Mouse (Mus musculus): ENCODE results near the gene Mxra8. TPM values are rescaled to one million over a fixed set of nuclear protein-coding genes. Genes with fewer than 3 reads are reported as not detected.

The Mxra8 gene
- polyA plus RNA-seq, 1 experiment, result 38.0 TPM

DNA sequence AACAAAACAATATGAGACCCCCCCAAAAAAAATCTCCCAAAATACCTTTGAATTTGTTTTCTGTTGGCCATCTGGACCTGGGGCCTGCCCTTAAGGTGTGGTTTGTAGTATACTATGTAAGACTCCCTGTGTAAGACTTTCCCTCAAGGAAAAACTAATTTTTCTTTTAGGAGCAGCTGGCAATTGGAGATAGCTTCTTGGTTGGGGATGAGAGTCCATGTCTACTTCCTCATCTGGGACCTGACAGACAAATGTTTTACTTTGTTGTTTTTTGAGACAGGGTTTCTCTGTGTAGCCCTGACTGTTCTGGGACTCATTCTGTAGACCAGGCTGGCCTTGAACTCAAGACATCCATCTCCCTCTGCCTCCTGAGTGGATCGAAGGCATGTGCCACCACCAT is 37.4 kb upstream of the Mxra8 start:
- peaks cover 38% of the 10 kb centered on the region for H3K79me2 ChIP-seq (ENCODE audit: control insufficient read depth, insufficient read depth)
- H3K36me3 ChIP-seq (ENCODE audit: control insufficient read depth, insufficient read depth), result peaks cover 16% of the 10 kb centered on the region
- no peak overlapping the region for H3ac ChIP-seq (ENCODE audit: control insufficient read depth, insufficient read length, low read depth)
- TF ChIP-seq MAX (IDR thresholded peaks at IDR 0.05) (no peak), MYOD1 (IDR thresholded peaks at IDR 0.05; ENCODE audit: control insufficient read depth, insufficient read length, low read depth) (no peak), CTCF (IDR thresholded peaks at IDR 0.05; ENCODE audit: control insufficient read depth, insufficient read depth, insufficient read length) (no peak), FOSL1 (IDR thresholded peaks at IDR 0.05; ENCODE audit: insufficient read depth, low read length, poor library complexity, severe bottlenecking) (no peak), MYOG (IDR thresholded peaks at IDR 0.05; ENCODE audit: control insufficient read depth, extremely low read depth, insufficient read length) (no peak), CEBPB (IDR thresholded peaks at IDR 0.05; ENCODE audit: low read depth) (no peak), USF1 (IDR thresholded peaks at IDR 0.05; ENCODE audit: low read depth) (no peak)
- peaks cover 31% of the 10 kb centered on the region for H3K79me3 ChIP-seq (ENCODE audit: low read depth)
- H3K4me3 ChIP-seq (ENCODE audit: insufficient read depth, poor library complexity, severe bottlenecking), result no peak overlapping the region
- no peaks in the 10 kb centered on the region for H3K27me3 ChIP-seq (ENCODE audit: control insufficient read depth, insufficient read depth, insufficient read length)

DNA sequence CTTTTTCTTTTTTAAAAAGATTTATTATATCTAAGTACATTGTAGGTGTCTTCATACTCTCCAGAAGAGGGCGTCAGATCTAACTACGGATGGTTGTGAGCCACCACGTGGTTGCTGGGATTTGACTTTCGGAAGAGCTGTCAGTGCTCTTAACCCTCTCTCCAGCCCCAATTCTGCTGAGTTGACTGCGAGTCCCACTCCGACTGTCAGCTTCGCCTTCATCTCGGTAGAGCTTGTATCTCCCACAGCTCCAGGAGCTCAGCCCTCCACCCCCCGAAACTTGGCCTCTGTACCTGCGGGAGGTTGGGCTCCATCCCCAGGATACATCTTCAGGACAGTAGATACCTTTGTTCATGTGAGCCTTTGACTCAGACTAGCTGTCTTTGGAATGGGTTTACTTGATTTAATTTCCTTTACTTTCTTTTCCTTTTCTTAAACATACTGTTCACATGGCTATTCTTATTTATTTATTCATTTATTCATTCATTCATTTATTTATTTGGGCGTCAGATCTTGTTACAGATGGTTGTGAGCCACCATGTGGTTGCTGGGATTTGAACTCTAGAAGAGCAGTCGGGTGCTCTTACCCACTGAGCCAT is 36.6 kb upstream of the Mxra8 start, which contains the start of gene Mrpl20:
Gene Mrpl20, plus strand, starts transcription at position 138 of the 599 bp plus-strand sequence.
- Histone ChIP-seq H3K79me3 (ENCODE audit: low read depth) (peaks cover 33% of the 10 kb centered on the region), H3K4me3 (ENCODE audit: insufficient read depth, poor library complexity, severe bottlenecking) (peak within 1 kb of the TSS; percentile 89), H3K27me3 (ENCODE audit: control insufficient read depth, insufficient read depth, insufficient read length) (no peaks in the 10 kb centered on the region), H3K79me2 (ENCODE audit: control insufficient read depth, insufficient read depth) (peaks cover 44% of the 10 kb centered on the region), H3ac (ENCODE audit: control insufficient read depth, insufficient read length, low read depth) (peak within 1 kb of the TSS; percentile 98), H3K36me3 (ENCODE audit: control insufficient read depth, insufficient read depth) (peaks cover 19% of the 10 kb centered on the region)
- TF ChIP-seq CTCF (IDR thresholded peaks at IDR 0.05; ENCODE audit: control insufficient read depth, insufficient read depth, insufficient read length) (no peak), MAX (IDR thresholded peaks at IDR 0.05) (no peak)

DNA sequence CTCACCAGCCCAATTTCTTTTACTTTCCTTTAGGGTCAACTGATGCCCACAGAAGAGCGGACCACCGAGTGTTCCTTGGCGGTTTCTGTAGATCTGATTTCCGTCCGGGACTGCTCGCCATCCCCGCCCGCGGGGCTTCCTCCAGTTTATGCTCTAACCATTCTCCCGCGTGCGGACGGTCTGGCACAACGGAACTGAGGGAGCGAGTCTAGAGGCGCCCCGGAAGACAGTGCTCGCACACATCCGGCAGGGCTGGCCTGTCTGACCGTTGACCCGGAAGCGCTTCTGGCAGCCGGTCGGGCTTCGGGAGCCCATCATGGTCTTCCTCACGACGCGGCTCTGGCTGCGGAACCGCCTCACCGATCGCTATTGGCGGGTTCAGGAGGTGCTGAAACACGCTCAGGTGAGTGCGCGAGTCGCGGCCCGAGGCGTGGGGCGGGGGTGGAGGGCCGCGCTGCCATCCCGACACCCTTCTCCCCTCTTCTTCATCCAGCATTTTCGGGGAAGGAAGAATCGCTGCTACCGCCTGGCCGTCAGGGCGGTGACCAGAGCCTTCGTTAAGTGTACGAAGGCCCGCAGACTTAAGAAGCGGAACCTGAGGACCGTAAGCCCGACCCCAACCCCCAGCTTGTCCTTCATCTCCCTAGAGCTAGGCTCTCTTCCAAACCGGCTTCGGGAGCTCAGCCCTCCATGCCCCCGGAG is 36.0 kb upstream of the Mxra8 start:
- Histone ChIP-seq H3K36me3 (ENCODE audit: control insufficient read depth, insufficient read depth) (peaks cover 26% of the 10 kb centered on the region), H3K79me3 (ENCODE audit: low read depth) (peaks cover 33% of the 10 kb centered on the region), H3K27me3 (ENCODE audit: control insufficient read depth, insufficient read depth, insufficient read length) (no peaks in the 10 kb centered on the region), H3K79me2 (ENCODE audit: control insufficient read depth, insufficient read depth) (peaks cover 50% of the 10 kb centered on the region), H3K4me3 (ENCODE audit: insufficient read depth, poor library complexity, severe bottlenecking) (peak overlapping the region; percentile 89), H3ac (ENCODE audit: control insufficient read depth, insufficient read length, low read depth) (peak overlapping the region; percentile 98)
- TF ChIP-seq MYOG (IDR thresholded peaks at IDR 0.05; ENCODE audit: control insufficient read depth, extremely low read depth, insufficient read length) (no peak), MAX (IDR thresholded peaks at IDR 0.05) (peak; percentile 60), CTCF (IDR thresholded peaks at IDR 0.05; ENCODE audit: control insufficient read depth, insufficient read depth, insufficient read length) (no peak)

DNA sequence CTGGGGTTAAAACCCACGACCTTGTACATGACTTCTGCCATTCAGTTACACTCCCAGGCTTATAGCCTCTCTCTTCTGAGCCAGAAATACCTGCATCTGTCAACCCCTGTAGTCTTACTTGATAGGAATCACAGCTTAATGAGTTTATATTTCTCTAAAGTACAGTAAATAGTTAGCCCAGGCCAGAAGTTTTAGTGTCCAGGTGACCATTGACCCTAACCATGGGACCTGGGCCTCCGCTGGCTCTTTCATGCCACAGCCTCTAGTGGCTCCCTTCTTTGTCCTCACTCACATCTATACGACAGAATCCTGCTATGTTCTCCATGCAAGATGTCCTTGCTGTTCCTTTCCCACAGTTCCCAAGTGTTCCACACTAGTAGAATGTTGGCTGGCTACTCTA is 31.6 kb upstream of the Mxra8 start:
- H3K27me3 ChIP-seq (ENCODE audit: control insufficient read depth, insufficient read depth, insufficient read length), result no peaks in the 10 kb centered on the region
- no peak overlapping the region for H3ac ChIP-seq (ENCODE audit: control insufficient read depth, insufficient read length, low read depth)
- H3K4me3 ChIP-seq (ENCODE audit: insufficient read depth, poor library complexity, severe bottlenecking), result no peak overlapping the region
- peaks cover 55% of the 10 kb centered on the region for H3K36me3 ChIP-seq (ENCODE audit: control insufficient read depth, insufficient read depth)
- TF ChIP-seq MYOD1 (IDR thresholded peaks at IDR 0.05; ENCODE audit: control insufficient read depth, insufficient read length, low read depth) (no peak), USF1 (IDR thresholded peaks at IDR 0.05; ENCODE audit: low read depth) (no peak), MYOG (IDR thresholded peaks at IDR 0.05; ENCODE audit: control insufficient read depth, extremely low read depth, insufficient read length) (no peak), MAX (IDR thresholded peaks at IDR 0.05) (no peak)
- peaks cover 67% of the 10 kb centered on the region for H3K79me2 ChIP-seq (ENCODE audit: control insufficient read depth, insufficient read depth)
- H3K79me3 ChIP-seq (ENCODE audit: low read depth), result peaks cover 36% of the 10 kb centered on the region

DNA sequence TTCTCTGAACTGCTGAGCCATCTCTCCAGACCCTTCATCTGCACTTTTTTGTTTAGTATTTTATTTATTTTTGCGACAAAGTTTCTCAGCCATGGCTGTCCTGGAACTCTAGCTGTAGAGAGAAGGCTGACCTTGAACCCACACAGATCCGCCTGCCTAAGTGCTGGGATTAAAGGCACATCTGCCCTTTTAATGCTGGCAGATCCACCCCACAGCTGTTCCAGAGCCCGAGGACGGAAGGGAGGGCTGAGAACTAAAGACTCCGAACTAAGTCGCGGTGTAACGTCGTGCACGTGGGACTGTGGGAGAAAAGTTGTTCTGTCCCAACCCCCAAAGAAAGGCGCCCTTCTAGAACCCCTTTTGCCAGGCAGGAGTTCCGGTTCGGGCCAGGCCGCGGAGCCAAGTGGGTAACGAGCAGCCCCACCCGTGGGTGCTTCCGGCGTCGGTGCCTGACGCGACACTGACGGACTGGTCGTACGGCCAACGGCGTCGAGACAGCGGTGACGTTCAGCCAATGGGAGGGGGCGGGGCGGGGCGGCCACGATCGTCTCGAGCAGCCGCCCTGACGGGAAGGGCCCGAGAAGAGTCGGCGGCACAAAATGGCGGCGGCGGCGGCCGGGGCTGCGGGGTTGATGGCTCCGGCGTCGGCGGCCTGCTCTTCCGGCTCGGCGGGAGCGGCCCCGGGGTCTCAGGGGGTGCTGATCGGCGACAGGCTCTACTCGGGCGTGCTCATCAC is 27.4 kb upstream of the Mxra8 start, which contains the start of gene Ccnl2:
Gene Ccnl2, plus strand, starts transcription at position 561 of the 736 bp plus-strand sequence.
- Histone ChIP-seq H3K79me3 (ENCODE audit: low read depth) (peaks cover 42% of the 10 kb centered on the region), H3ac (ENCODE audit: control insufficient read depth, insufficient read length, low read depth) (peak within 1 kb of the TSS; percentile 99), H3K79me2 (ENCODE audit: control insufficient read depth, insufficient read depth) (peaks cover 72% of the 10 kb centered on the region), H3K4me3 (ENCODE audit: insufficient read depth, poor library complexity, severe bottlenecking) (peak within 1 kb of the TSS; percentile 55), H3K36me3 (ENCODE audit: control insufficient read depth, insufficient read depth) (peaks cover 69% of the 10 kb centered on the region), H3K27me3 (ENCODE audit: control insufficient read depth, insufficient read depth, insufficient read length) (no peaks in the 10 kb centered on the region)
- TF ChIP-seq FOSL1 (IDR thresholded peaks at IDR 0.05; ENCODE audit: insufficient read depth, low read length, poor library complexity, severe bottlenecking) (no peak), MAX (IDR thresholded peaks at IDR 0.05) (peak; percentile 88)

DNA sequence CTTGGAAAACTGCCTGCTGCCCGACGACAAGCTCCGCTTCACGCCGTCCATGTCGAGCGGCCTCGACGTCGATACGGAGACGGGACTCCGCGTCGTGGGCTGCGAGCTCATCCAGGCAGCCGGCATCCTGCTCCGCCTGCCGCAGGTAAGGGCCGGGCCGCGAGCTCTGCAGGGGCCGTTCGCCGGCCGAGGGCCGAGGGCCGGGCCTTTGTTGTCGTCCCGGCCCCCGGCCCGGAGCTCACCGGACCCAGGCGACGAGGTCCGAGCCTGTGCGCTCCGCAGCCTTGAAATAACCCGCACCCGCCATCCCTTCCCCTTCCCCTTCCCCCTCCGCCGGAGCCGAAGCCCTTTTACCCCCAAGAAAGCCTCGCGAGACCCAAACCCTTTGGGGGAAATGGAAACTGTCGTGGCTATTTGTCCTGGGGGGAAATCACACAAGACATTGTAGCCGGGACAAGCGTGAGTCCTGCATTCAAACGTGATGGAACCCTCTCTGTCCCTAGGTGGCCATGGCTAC is 26.8 kb upstream of the Mxra8 start:
- no peaks in the 10 kb centered on the region for H3K27me3 ChIP-seq (ENCODE audit: control insufficient read depth, insufficient read depth, insufficient read length)
- peaks cover 73% of the 10 kb centered on the region for H3K79me2 ChIP-seq (ENCODE audit: control insufficient read depth, insufficient read depth)
- H3ac ChIP-seq (ENCODE audit: control insufficient read depth, insufficient read length, low read depth), result peak overlapping the region; percentile 99
- H3K36me3 ChIP-seq (ENCODE audit: control insufficient read depth, insufficient read depth), result peaks cover 73% of the 10 kb centered on the region
- peak overlapping the region; percentile 55 for H3K4me3 ChIP-seq (ENCODE audit: insufficient read depth, poor library complexity, severe bottlenecking)
- peaks cover 47% of the 10 kb centered on the region for H3K79me3 ChIP-seq (ENCODE audit: low read depth)
- no peak for TF ChIP-seq MYOG (IDR thresholded peaks at IDR 0.05; ENCODE audit: control insufficient read depth, extremely low read depth, insufficient read length)
